Mouse (Mus musculus) intestine, embryonic 16.5 days (tissue): ENCODE results near the gene Pold1. TPM values are rescaled to one million over a fixed set of nuclear protein-coding genes. Genes with fewer than 3 reads are reported as not detected.

Experiments used
- ATAC-seq: fragments of 200-750 bp; cut with Nextera tagmentation; 2 replicates; pipeline ENCODE4 v1.8.0; 2017; ENCODE audit warnings: moderate TSS enrichment, moderate library complexity
- H3K27ac ChIP-seq: fragments of 300-500 bp; sonication (generic); 2 replicates; pipeline ENCODE4 v1.5.1; 2014; ENCODE audit warnings: mild to moderate bottlenecking, low read length
- H3K27me3 ChIP-seq: fragments of 300-500 bp; sonication (generic); replicated peaks from 2 replicates; pipeline ENCODE4 v1.6.1; 2014; ENCODE audit warnings: low read length, control low read depth, mixed read lengths; ENCODE audit not compliant: control insufficient read depth, insufficient read depth
- H3K36me3 ChIP-seq: fragments of 300-500 bp; sonication (generic); 2 replicates; pipeline ENCODE4 v1.6.1; 2014; ENCODE audit warnings: low read length, control low read depth; ENCODE audit not compliant: control insufficient read depth, insufficient read depth
- H3K4me1 ChIP-seq: fragments of 300-500 bp; sonication (generic); 2 replicates; pipeline ENCODE4 v1.6.1; 2014; ENCODE audit warnings: low read length, control low read depth, mixed read lengths; ENCODE audit not compliant: control insufficient read depth, insufficient read depth
- H3K4me2 ChIP-seq: fragments of 300-500 bp; sonication (generic); 2 replicates; pipeline ENCODE4 v1.6.1; 2014; ENCODE audit warnings: low read depth, low read length, control low read depth
- H3K4me3 ChIP-seq: fragments of 300-500 bp; sonication (generic); 2 replicates; pipeline ENCODE4 v1.5.1; 2014; ENCODE audit warnings: mild to moderate bottlenecking, low read length
- H3K9ac ChIP-seq: fragments of 300-500 bp; sonication (generic); 2 replicates; pipeline ENCODE4 v1.6.1; 2014; ENCODE audit warnings: low read depth, low read length
- H3K9me3 ChIP-seq: fragments of 300-500 bp; sonication (generic); 2 replicates; pipeline ENCODE4 v1.6.1; 2016; ENCODE audit warnings: low read length, control low read depth; ENCODE audit not compliant: control insufficient read depth
- WGBS: fragments of 180-500 bp; shearing (Covaris S2); extraction: QIAGEN DNeasy Blood & Tissue Kit; methylation state at CpG from one replicate; pipeline ENCODE4 v1.1.7; 2014; 5-methylcytosine and 5-hydroxymethylcytosine counted together
- polyA plus RNA-seq: library from polyadenylated mRNA; unstranded; fragments of >200 nt; fragmentation: Nextera tagmentation; extraction: Ambion mirVana; gene quantifications from 2 replicates; pipeline ENCODE4 v1.2.1, GENCODE M21; 2015

Pold1 gene
- polyA plus RNA-seq, 1 experiment from 2014 or later: 76.4 TPM

DNA sequence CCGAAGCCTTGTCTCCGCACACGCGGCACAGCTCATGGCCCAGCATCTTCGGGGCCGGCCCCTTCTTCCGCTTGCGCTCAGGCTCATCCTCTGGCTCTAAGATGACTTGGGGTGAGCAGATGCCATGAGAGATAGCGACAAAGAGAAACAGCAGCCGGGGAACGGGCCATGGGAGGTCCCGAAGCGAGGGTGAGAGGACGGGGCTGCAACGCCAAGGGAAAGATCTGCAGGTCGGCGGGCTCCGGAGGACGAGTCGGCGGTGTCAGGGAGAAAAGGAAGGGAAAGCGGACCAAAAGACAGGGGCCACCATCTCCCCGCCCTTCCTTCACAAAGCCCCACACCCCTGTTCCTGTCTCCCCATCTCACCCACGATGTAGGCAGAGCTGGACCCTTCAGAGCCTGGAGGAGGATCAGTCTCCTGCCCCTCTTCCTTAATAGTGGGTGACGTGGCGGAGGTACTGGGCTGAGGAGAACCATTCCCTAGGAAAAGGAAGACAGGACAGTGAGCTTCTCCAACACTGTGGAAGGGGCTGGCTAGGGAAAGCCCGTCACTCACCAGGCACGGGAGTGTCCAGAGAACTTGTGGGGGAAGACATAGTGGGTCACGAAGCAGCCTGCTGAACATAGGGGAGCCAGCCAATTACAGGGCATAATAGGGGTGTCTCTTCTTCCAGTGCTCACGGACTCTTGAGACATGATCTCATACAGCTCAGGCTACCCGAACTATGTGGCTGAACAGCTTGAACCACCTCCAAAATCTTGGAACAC, 3.7 kb upstream of the Pold1 start:
- Histone ChIP-seq H3K9me3 (no peaks in the 10 kb centered on the region), H3K4me1 (peaks cover 11% of the 10 kb centered on the region), H3K27me3 (no peaks in the 10 kb centered on the region), H3K27ac (peak overlapping the region; percentile 16; the same call in 1 of the 2 replicates), H3K4me3 (no peak overlapping the region), H3K9ac (0 out of 2 replicates have a peak overlapping the region, but pooled peaks have one; percentile 21), H3K36me3 (peaks cover 25% of the 10 kb centered on the region), H3K4me2 (no peak overlapping the region; the same call in 1 of the 2 replicates)
- 85% methylated on average over 31 of the region's 31 CpGs for WGBS
- ATAC-seq: no peak

DNA sequence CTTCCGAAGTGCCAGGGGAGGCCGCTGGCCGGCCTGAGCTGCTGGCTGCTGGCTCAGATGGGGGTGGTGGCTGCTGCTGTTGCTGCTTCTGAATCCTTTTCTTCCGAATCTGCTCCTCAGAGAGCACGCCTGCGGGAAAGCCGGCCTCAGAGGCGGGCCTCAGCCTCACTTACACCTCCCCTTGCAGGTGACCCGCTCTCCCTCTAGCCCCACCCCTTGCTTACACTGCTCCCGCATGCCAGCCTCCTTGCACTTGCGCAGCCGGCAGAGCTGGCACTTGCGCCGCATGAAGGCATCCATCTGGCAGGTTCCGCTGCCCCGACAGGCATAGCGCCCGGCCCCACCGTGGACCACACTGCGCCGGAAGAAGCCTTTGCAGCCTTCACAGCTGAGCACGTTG, 3.1 kb upstream of the Pold1 start:
- Histone ChIP-seq H3K9ac (no peak overlapping the region), H3K4me2 (no peak overlapping the region), H3K9me3 (no peaks in the 10 kb centered on the region), H3K27me3 (no peaks in the 10 kb centered on the region), H3K4me3 (no peak overlapping the region), H3K27ac (no peak overlapping the region), H3K36me3 (peaks cover 25% of the 10 kb centered on the region), H3K4me1 (peaks cover 11% of the 10 kb centered on the region)
- ATAC-seq: no peak
- 82% methylated on average over 22 of the region's 22 CpGs for WGBS

DNA sequence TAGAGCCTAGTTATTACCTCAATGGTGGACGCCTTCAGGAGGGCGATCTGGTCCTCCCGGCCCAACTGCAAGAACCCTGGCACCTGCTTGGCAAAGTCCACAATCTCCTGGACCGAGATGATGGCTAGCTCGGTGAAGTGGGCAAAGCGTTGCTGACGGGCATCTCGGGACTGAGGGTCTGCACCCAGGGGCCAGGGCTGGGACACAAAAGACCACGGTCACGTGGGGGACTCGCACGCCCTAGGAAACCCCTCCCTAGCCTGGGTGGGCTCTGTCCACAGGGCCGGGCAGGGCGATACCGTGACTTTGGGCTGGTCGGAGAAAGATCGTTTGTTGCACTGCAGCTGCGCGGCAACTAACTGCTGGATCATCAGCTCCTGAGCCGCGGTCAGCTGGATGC, 2.7 kb upstream of the Pold1 start:
- Histone ChIP-seq H3K4me3 (no peak overlapping the region), H3K27ac (no peak overlapping the region), H3K27me3 (no peaks in the 10 kb centered on the region), H3K9ac (no peak overlapping the region), H3K36me3 (peaks cover 25% of the 10 kb centered on the region), H3K4me2 (no peak overlapping the region), H3K9me3 (no peaks in the 10 kb centered on the region), H3K4me1 (peaks cover 11% of the 10 kb centered on the region)
- no peak for ATAC-seq
- WGBS: 93% methylated on average over 21 of the region's 21 CpGs

DNA sequence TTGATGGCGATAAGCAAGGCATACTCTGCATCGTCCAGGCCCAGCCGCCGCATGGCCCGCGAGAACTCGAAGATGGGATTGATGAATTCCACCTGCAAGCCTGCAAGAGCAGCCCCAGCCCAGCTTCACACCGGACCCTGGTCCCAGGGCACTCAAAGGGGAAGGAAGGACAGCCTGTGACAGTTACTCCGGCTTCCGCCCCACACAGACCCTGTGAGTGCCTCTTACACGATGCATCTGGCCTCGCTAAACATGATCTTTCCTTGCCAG, 1.7 kb upstream of the Pold1 start:
- no peaks in the 10 kb centered on the region for H3K9me3 ChIP-seq
- no peak overlapping the region for H3K4me3 ChIP-seq
- H3K9ac ChIP-seq: no peak overlapping the region
- ATAC-seq: no peak
- peaks cover 11% of the 10 kb centered on the region for H3K4me1 ChIP-seq
- peaks cover 25% of the 10 kb centered on the region for H3K36me3 ChIP-seq
- H3K27ac ChIP-seq: no peak overlapping the region
- no peak overlapping the region for H3K4me2 ChIP-seq
- WGBS: 97% methylated on average over 12 of the region's 12 CpGs
- no peaks in the 10 kb centered on the region for H3K27me3 ChIP-seq

DNA sequence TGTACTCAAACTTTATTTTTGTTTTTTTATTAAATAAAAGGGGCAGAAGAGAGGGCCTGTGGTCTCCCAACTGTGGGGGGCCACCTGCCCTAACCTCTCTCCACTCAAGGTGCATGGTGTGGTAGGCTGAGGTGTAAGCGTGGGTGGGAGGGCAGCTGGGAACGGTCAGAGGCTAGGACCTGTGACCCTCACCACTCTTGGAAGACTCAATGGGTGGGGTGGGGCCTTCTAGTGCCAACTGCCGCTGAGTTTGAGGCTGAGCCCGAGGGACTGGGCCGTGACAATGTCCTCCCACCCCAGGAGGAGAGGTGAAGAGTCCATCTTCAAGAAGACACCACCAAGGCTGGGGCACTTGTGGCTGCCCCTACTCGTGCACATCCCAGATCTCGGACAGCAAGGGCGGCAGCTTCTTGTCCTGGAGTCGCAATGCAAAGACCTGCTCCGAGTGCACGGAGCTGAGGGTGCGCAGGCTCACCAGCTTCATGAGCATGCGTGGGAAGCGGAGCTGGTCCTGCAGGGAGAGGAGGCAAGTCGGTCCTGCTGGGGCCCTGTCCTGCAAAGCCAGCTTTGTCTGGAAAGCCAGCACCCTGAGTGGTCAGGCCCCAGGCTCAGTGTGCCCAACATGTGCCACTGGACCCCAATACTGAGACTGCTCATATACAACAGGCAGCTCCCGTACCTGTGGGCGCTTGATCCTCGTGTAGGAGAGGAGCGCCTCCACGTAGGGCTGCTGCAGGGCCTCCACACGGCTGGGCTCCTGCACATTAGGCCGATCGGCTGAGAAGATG, 1.2 kb upstream of the Pold1 start:
- 96% methylated on average over 23 of the region's 23 CpGs for WGBS

DNA sequence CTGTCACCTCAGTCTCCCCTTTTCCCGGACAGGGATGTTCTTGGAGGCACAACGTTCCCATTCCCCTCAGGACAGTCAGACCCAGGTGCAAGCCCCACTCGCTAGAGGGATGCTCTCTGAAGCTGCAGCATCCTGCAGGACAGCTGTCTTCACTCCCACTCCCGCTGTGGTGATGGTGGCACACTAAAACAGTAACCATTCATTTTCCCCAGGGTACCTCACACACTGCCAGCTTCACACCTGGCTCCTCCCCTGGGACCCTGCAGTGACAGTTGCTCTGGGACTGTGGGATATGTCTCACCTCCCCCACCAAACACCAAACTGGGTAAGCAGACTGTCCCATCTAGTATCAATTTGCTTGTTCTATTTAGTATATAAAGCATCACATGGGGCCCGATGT, 924 bp downstream of the Pold1 start:
- Histone ChIP-seq H3K27ac (no peak overlapping the region), H3K4me1 (peaks cover 11% of the 10 kb centered on the region)
- 13% methylated on average over 5 of the region's 5 CpGs for WGBS

More for the DNA sequence above, 1.2 kb upstream of the Pold1 start:
- Histone ChIP-seq H3K27ac (no peak overlapping the region), H3K4me2 (no peak overlapping the region), H3K4me3 (no peak overlapping the region), H3K4me1 (peaks cover 11% of the 10 kb centered on the region), H3K36me3 (peaks cover 28% of the 10 kb centered on the region), H3K9ac (no peak overlapping the region), H3K27me3 (no peaks in the 10 kb centered on the region), H3K9me3 (no peaks in the 10 kb centered on the region)
- no peak for ATAC-seq

DNA sequence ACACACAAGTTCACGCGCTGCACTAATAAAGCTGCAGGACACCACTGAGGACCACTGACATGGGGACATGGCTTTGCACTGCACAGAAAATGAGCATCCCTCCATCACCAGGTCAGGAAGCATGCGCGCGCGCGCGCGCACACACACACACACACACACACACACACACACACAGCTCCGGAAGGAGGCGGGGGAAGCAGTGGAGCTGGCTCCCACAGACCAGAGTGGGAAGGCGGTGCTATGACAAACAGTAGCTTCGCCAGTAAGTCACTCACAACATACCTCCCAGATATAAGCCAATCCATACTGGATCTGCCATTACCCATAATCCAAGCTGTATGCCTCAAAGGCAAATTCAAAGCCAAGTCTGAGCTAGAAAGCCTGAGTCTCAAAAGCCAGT, 1.6 kb downstream of the Pold1 start:
- WGBS: 92% methylated on average over 13 of the region's 13 CpGs
- H3K9ac ChIP-seq: peak overlapping the region; percentile 73
- peaks cover 27% of the 10 kb centered on the region for H3K36me3 ChIP-seq
- H3K4me2 ChIP-seq: no peak overlapping the region
- no peak overlapping the region for H3K27ac ChIP-seq
- H3K4me3 ChIP-seq: peak overlapping the region; percentile 69; the same call in 1 of the 2 replicates
- H3K27me3 ChIP-seq: no peaks in the 10 kb centered on the region
- H3K9me3 ChIP-seq: no peaks in the 10 kb centered on the region
- H3K4me1 ChIP-seq: peaks cover 11% of the 10 kb centered on the region
- ATAC-seq: no peak

More for the DNA sequence above, 924 bp downstream of the Pold1 start:
- H3K9ac ChIP-seq: peak overlapping the region; percentile 73
- H3K36me3 ChIP-seq: peaks cover 28% of the 10 kb centered on the region
- peak overlapping the region; percentile 85 for H3K4me2 ChIP-seq
- H3K4me3 ChIP-seq: peak overlapping the region; percentile 69
- no peaks in the 10 kb centered on the region for H3K9me3 ChIP-seq
- no peak for ATAC-seq
- no peaks in the 10 kb centered on the region for H3K27me3 ChIP-seq

DNA sequence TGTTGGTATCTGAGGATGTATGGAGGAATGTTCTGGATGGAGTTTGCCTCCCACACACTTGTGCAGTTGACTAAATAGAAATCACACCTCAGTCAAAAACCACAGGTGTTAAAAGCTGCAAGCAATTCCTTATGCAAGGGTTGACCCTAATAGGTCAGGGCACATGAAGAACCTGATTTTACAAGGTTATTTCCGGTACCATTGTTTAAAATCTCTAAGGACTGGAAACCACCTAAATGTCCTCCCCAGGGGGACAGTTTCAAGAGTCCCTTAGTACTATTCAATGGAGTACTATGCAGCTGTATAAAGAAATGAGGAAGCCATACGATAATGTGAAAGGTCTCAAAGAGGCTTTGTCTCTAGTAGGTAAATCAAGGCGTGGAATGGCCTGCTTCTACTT, 2.4 kb downstream of the Pold1 start:
- Histone ChIP-seq H3K4me1 (peaks cover 11% of the 10 kb centered on the region), H3K27ac (no peak overlapping the region), H3K9ac (no peak overlapping the region), H3K27me3 (no peaks in the 10 kb centered on the region), H3K9me3 (no peaks in the 10 kb centered on the region), H3K4me2 (no peak overlapping the region), H3K36me3 (peaks cover 26% of the 10 kb centered on the region), H3K4me3 (no peak overlapping the region)
- no peak for ATAC-seq
- 95% methylated on average over 3 of the region's 3 CpGs for WGBS

DNA sequence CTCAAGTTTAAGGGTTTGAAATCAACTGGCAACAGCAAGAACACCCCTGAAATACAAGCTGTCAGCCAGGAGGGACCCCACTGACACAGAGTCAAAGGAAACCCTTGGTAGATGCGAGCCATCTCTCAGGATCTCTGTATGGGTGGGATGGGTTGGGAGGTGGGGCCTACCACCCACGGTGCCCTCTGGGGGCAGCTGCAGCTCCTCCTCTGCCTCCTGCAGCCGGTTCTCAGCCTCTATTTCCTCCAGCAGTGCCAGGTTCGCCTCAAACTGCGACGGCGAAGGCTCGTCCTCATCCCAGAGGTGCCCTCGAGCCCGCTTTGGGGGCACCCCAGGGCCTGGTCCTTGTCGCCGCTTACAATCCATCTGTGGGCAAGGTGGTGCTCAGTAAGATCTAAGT, 5.6 kb downstream of the Pold1 start:
- 83% methylated on average over 12 of the region's 12 CpGs for WGBS
- H3K9me3 ChIP-seq: no peaks in the 10 kb centered on the region

More for the DNA sequence above, 5.6 kb downstream of the Pold1 start:
- Histone ChIP-seq H3K4me3 (no peak overlapping the region), H3K36me3 (peaks cover 18% of the 10 kb centered on the region), H3K9ac (no peak overlapping the region), H3K4me1 (peaks cover 11% of the 10 kb centered on the region), H3K27ac (no peak overlapping the region), H3K4me2 (no peak overlapping the region), H3K27me3 (no peaks in the 10 kb centered on the region)
- no peak for ATAC-seq
